ENCODE assay signal across 18 mouse cellular contexts in genomic region chr7:45668921-45669320, GRCm38 (mm10). TPM values are rescaled to one million over a fixed set of nuclear protein-coding genes. Genes with fewer than 3 reads are reported as not detected.
A peak's percentile ranks its signal among the peaks of the same experiment; 100 is the strongest.
DNase-seq lines count a peak whose midpoint lies in the region; ATAC-seq and TF ChIP-seq lines count a peak whose summit lies in the region.
"Had no signal": no experiment of that assay in that cellular context is flagged by ENCODE, and none has a peak within 500 bp of the region (broad histone marks: within the 10 kb centered on the region; RNA-seq: fewer than 3 reads in every experiment).

No protein-coding gene starts in this region.

- H3K4me2 ChIP-seq in embryonic facial prominence, embryonic 11.5 days (ENCODE audit: low read depth, low read length) = no peak overlapping the region
- H3K4me2 ChIP-seq: hindbrain, embryonic 12.5 days; limb, embryonic 12.5 days; midbrain, embryonic 12.5 days had no signal

- WGBS in embryonic facial prominence, embryonic 11.5 days = 95% methylated on average over 9 of the region's 9 CpGs
- WGBS in embryonic facial prominence, embryonic 10.5 days = 95% methylated on average over 9 of the region's 9 CpGs

- H3K27ac ChIP-seq in embryonic facial prominence, embryonic 11.5 days (replicated peaks; ENCODE audit: low read depth, low read length) = no peak overlapping the region
- H3K27ac ChIP-seq in embryonic facial prominence, embryonic 10.5 days (replicated peaks) = no peak overlapping the region
- H3K27ac ChIP-seq in layer of hippocampus, adult 2 months = no peak overlapping the region
- H3K27ac ChIP-seq: forebrain, embryonic 10.5 days; hindbrain, embryonic 12.5 days; limb, embryonic 12.5 days; midbrain, embryonic 12.5 days had no signal

- H3K9me3 ChIP-seq in embryonic facial prominence, embryonic 11.5 days (replicated peaks; ENCODE audit: control insufficient read depth, low read length) = no peaks in the 10 kb centered on the region
- 0 out of 2 replicates have a peak, but pooled peaks cover 6% of the 10 kb centered on the region for H3K9me3 ChIP-seq in embryonic facial prominence, embryonic 10.5 days
- H3K9me3 ChIP-seq: hindbrain, embryonic 12.5 days; midbrain, embryonic 12.5 days had no signal

- no peaks in the 10 kb centered on the region for H3K4me1 ChIP-seq in embryonic facial prominence, embryonic 11.5 days (ENCODE audit: control insufficient read depth, insufficient read depth, low read length)
- H3K4me1 ChIP-seq in embryonic facial prominence, embryonic 10.5 days = peaks cover 21% of the 10 kb centered on the region
- H3K4me1 ChIP-seq: hindbrain, embryonic 12.5 days; midbrain, embryonic 12.5 days had no signal

- H3K36me3 ChIP-seq in embryonic facial prominence, embryonic 11.5 days (replicated peaks; ENCODE audit: control insufficient read depth, insufficient read depth, low read depth, low read length) = no peaks in the 10 kb centered on the region
- no peaks in the 10 kb centered on the region for H3K36me3 ChIP-seq in embryonic facial prominence, embryonic 10.5 days (replicated peaks)
- H3K36me3 ChIP-seq: forebrain, embryonic 10.5 days; hindbrain, embryonic 12.5 days; limb, embryonic 12.5 days; midbrain, embryonic 12.5 days had no signal

- no peak overlapping the region for H3K4me3 ChIP-seq in embryonic facial prominence, embryonic 11.5 days (ENCODE audit: low read depth, low read length)
- no peak overlapping the region for H3K4me3 ChIP-seq in embryonic facial prominence, embryonic 10.5 days
- H3K4me3 ChIP-seq in layer of hippocampus, adult 2 months = no peak overlapping the region
- H3K4me3 ChIP-seq: forebrain, embryonic 10.5 days; hindbrain, embryonic 12.5 days; limb, embryonic 12.5 days; midbrain, embryonic 12.5 days; myocyte had no signal

- no peaks in the 10 kb centered on the region for H3K27me3 ChIP-seq in embryonic facial prominence, embryonic 11.5 days (ENCODE audit: control insufficient read depth, insufficient read depth, low read length)
- peaks cover 4% of the 10 kb centered on the region; the same call in 1 of the 2 replicates for H3K27me3 ChIP-seq in embryonic facial prominence, embryonic 10.5 days (replicated peaks; ENCODE audit: low read depth, poor library complexity, severe bottlenecking)
- H3K27me3 ChIP-seq: limb, embryonic 12.5 days had no signal

- ATAC-seq in embryonic facial prominence, embryonic 11.5 days (replicated peaks; ENCODE audit: insufficient number of reproducible peaks, low FRiP score, low TSS enrichment, low read depth) = no peak

- peak; percentile 14 for DNase-seq in embryonic facial prominence, embryonic 11.5 days (ENCODE audit: low spot score)
- no peak for DNase-seq in embryonic facial prominence, embryonic 10.5 days (ENCODE audit: low spot score)
- DNase-seq in layer of hippocampus, adult 2 months (ENCODE audit: low spot score in 2 of 2) = no peak
- DNase-seq in layer of hippocampus, adult 11-12 months (ENCODE audit: low spot score) = no peak
- DNase-seq in 416B (ENCODE audit: low read depth) (peak; percentile 67), R1 (ENCODE audit: low read depth, low spot score) (peak; percentile 86)
- DNase-seq in ovary, postnatal 14 days (ENCODE audit: low spot score) = no peak
- DNase-seq in right cerebral cortex, postnatal 4 days = no peak
- DNase-seq: adrenal gland, postnatal 36 days; kidney, adult 18-20 months had no signal

- TF ChIP-seq CTCF in layer of hippocampus, adult 2 months (conservative IDR thresholded peaks at IDR 0.05) = peak; percentile 54

- H3K9ac ChIP-seq in embryonic facial prominence, embryonic 11.5 days (replicated peaks; ENCODE audit: low read length) = no peak overlapping the region
- H3K9ac ChIP-seq: hindbrain, embryonic 12.5 days; limb, embryonic 12.5 days; midbrain, embryonic 12.5 days had no signal

RNA-seq across cellular contexts. Expression of gene Fut2, which starts 2.7 kb away (rescaled TPM):
- 0.17 TPM in 1 of 2 replicates, not detected in the other for polyA plus RNA-seq in embryonic facial prominence, embryonic 11.5 days (2014; fragmentation: Nextera tagmentation; extraction: Ambion mirVana)
- polyA plus RNA-seq in embryonic facial prominence, embryonic 10.5 days (2016; fragmentation: Nextera tagmentation; extraction: Ambion mirVana) = 0.07 and 0.16 TPM in 2 replicates
- under 1 TPM; 0.13 to 0.25 TPM for total RNA-seq in layer of hippocampus, adult 2 months (2021)
- total RNA-seq: common myeloid progenitor, adult 5-6 weeks; gastrocnemius, postnatal 4 days had no signal

RNA-seq across cellular contexts. Expression of gene Ntn5, which starts 14.9 kb away (rescaled TPM):
- 0.25 TPM in 2 replicates for polyA plus RNA-seq in embryonic facial prominence, embryonic 11.5 days (2014; fragmentation: Nextera tagmentation; extraction: Ambion mirVana)
- 0.28 and 0.42 TPM in 2 replicates for polyA plus RNA-seq in embryonic facial prominence, embryonic 10.5 days (2016; fragmentation: Nextera tagmentation; extraction: Ambion mirVana)
- total RNA-seq in layer of hippocampus, adult 2 months (2021) = 1 to 10 TPM; 6.3 to 9.3 TPM
- total RNA-seq: common myeloid progenitor, adult 5-6 weeks had no signal
- polyA plus RNA-seq: heart, embryonic 14.5 days had no signal

RNA-seq across cellular contexts. Expression of gene Sec1, which starts 25.3 kb away (rescaled TPM):
- 0.27 and 0.42 TPM in 2 replicates for polyA plus RNA-seq in embryonic facial prominence, embryonic 11.5 days (2014; fragmentation: Nextera tagmentation; extraction: Ambion mirVana)
- 0.55 and 0.64 TPM in 2 replicates for polyA plus RNA-seq in embryonic facial prominence, embryonic 10.5 days (2016; fragmentation: Nextera tagmentation; extraction: Ambion mirVana)
- 1 to 10 TPM; 2.2 to 2.3 TPM for total RNA-seq in layer of hippocampus, adult 2 months (2021)
- total RNA-seq: common myeloid progenitor, adult 5-6 weeks had no signal

RNA-seq across cellular contexts. Expression of gene Mamstr, which starts 29.1 kb away (rescaled TPM):
- 1.4 and 1.8 TPM in 2 replicates for polyA plus RNA-seq in embryonic facial prominence, embryonic 11.5 days (2014; fragmentation: Nextera tagmentation; extraction: Ambion mirVana)
- 1.3 and 3.1 TPM in 2 replicates for polyA plus RNA-seq in embryonic facial prominence, embryonic 10.5 days (2016; fragmentation: Nextera tagmentation; extraction: Ambion mirVana)
- total RNA-seq in layer of hippocampus, adult 2 months (2021) = 1 to 10 TPM; 1.2 to 4.8 TPM

RNA-seq across cellular contexts. Expression of gene Car11, which starts 30.7 kb away (rescaled TPM):
- 6.9 and 8.7 TPM in 2 replicates for polyA plus RNA-seq in embryonic facial prominence, embryonic 11.5 days (2014; fragmentation: Nextera tagmentation; extraction: Ambion mirVana)
- 8.5 and 9.1 TPM in 2 replicates for polyA plus RNA-seq in embryonic facial prominence, embryonic 10.5 days (2016; fragmentation: Nextera tagmentation; extraction: Ambion mirVana)
- 100 to 1,000 TPM; 184 to 211 TPM for total RNA-seq in layer of hippocampus, adult 2 months (2021)
- total RNA-seq: common myeloid progenitor, adult 5-6 weeks had no signal

Comparison
In these comparisons a context has a peak if more than half of its experiments do, and no peak if none do; other contexts are left out.
1. DNase-seq: peak in embryonic facial prominence, embryonic 11.5 days (single experiment), 416B (single experiment) and R1 (single experiment); none in embryonic facial prominence, embryonic 10.5 days (single experiment), layer of hippocampus, adult 2 months (0 of 2), layer of hippocampus, adult 11-12 months (single experiment), ovary, postnatal 14 days (single experiment) and right cerebral cortex, postnatal 4 days (single experiment).